Mouse (Mus musculus) embryonic fibroblast, embryonic 13.5 days (primary cell): ENCODE results near the gene Olfr1419. TPM values are rescaled to one million over a fixed set of nuclear protein-coding genes. Genes with fewer than 3 reads are reported as not detected.
"Not testable (repeated sequence)": the region's sequence is repeated elsewhere in the genome, so short reads cannot be mapped to it uniquely, and the experiment has no call there.

ENCODE experiments used
- H3K27ac ChIP-seq: 2 replicates; pipeline ENCODE4 v1.5.1; 2012; ENCODE audit warnings: low read length, control low read depth, inconsistent platforms; ENCODE audit not compliant: insufficient read depth
- H3K4me1 ChIP-seq: 2 replicates; pipeline ENCODE4 v1.6.1; 2011; ENCODE audit warnings: low read length; ENCODE audit not compliant: control insufficient read depth, insufficient read depth
- H3K4me3 ChIP-seq: 2 replicates; pipeline ENCODE4 v1.5.1; 2011; ENCODE audit warnings: mild to moderate bottlenecking, control low read depth, low read length; ENCODE audit not compliant: insufficient read depth
- CTCF ChIP-seq: IDR thresholded peaks from 2 replicates; pipeline ENCODE4 v1.5.1; 2011; ENCODE audit warnings: mild to moderate bottlenecking, control low read depth, low read length, moderate library complexity, borderline replicate concordance; ENCODE audit not compliant: insufficient read depth
- POLR2A ChIP-seq: IDR thresholded peaks from 2 replicates; pipeline ENCODE4 v1.6.1; 2011; ENCODE audit warnings: low read depth, mild to moderate bottlenecking, control low read depth, low read length, moderate library complexity
- polyA plus RNA-seq: library from polyadenylated mRNA; stranded (reverse); fragments of >200 nt; gene quantifications from 2 replicates; pipeline ENCODE4 v1.2.4, GENCODE M21; 2011; ENCODE audit warnings: low read depth; ENCODE audit not compliant: missing spikeins, insufficient read length

Olfr1419 gene
- not detected in 2 replicates for polyA plus RNA-seq

- no peaks in the 10 kb centered on the region for H3K4me1 ChIP-seq
- no peak within 1 kb of the TSS for H3K4me3 ChIP-seq
- no peak within 1 kb of the TSS for H3K27ac ChIP-seq
- TF ChIP-seq POLR2A (no peak), CTCF (no peak)
These were observed at the start of gene Olfr1419 for GRCm38 (mm10) chr19:11875006-11875405. Olfr1419 (minus strand) TSS chr19:11875106.

- not testable (repeated sequence) for H3K4me1 ChIP-seq
These were observed 47.6 kb upstream of the Olfr1419 start for GRCm38 (mm10) chr19:11922515-11922914.

GRCm38 (mm10) chr19:11922068-11922467 is 47.2 kb upstream of the Olfr1419 start:
- TF ChIP-seq POLR2A (no peak), CTCF (no peak)
- Histone ChIP-seq H3K4me1 (no peaks in the 10 kb centered on the region), H3K27ac (no peak overlapping the region), H3K4me3 (no peak overlapping the region)

More at GRCm38 (mm10) chr19:11922515-11922914, 47.6 kb upstream of the Olfr1419 start:
- H3K27ac ChIP-seq, H3K4me3 ChIP-seq: not testable (repeated sequence)

- Histone ChIP-seq H3K27ac (no peak overlapping the region), H3K4me3 (no peak overlapping the region), H3K4me1 (no peaks in the 10 kb centered on the region)
- no peak for TF ChIP-seq CTCF
- TF ChIP-seq POLR2A = no peak
These were observed 40.9 kb upstream of the Olfr1419 start for GRCm38 (mm10) chr19:11915804-11916203.

GRCm38 (mm10) chr19:11912533-11913121 is 37.7 kb upstream of the Olfr1419 start:
- H3K4me1 ChIP-seq = no peaks in the 10 kb centered on the region
- no peak for TF ChIP-seq CTCF
- TF ChIP-seq POLR2A = 0 out of 2 replicates have a peak, but pooled peaks have one; percentile 19
- peak overlapping the region; percentile 44; the same call in 1 of the 2 replicates for H3K27ac ChIP-seq
- peak overlapping the region; percentile 83 for H3K4me3 ChIP-seq

GRCm38 (mm10) chr19:11912037-11912532 is 37.2 kb upstream of the Olfr1419 start, which contains the start of gene Patl1:
Patl1 (plus strand) TSS chr19:11912399.
- TF ChIP-seq CTCF (no peak), POLR2A (peak; percentile 74)
- Histone ChIP-seq H3K4me1 (no peaks in the 10 kb centered on the region), H3K4me3 (peak within 1 kb of the TSS; percentile 83), H3K27ac (peak within 1 kb of the TSS; percentile 75)

GRCm38 (mm10) chr19:11911603-11912002 is 36.7 kb upstream of the Olfr1419 start:
- Histone ChIP-seq H3K27ac (peak overlapping the region; percentile 75), H3K4me1 (no peaks in the 10 kb centered on the region), H3K4me3 (peak overlapping the region; percentile 63)
- TF ChIP-seq CTCF = no peak
- TF ChIP-seq POLR2A = no peak; the same call in 1 of the 2 replicates

GRCm38 (mm10) chr19:11911021-11911420 is 36.1 kb upstream of the Olfr1419 start:
- Histone ChIP-seq H3K4me3 (peak overlapping the region; percentile 63), H3K27ac (no peak overlapping the region), H3K4me1 (no peaks in the 10 kb centered on the region)
- TF ChIP-seq POLR2A (no peak), CTCF (no peak)

- TF ChIP-seq CTCF (no peak), POLR2A (no peak)
- H3K4me1 ChIP-seq = no peaks in the 10 kb centered on the region
- no peak within 1 kb of the TSS for H3K4me3 ChIP-seq
- H3K27ac ChIP-seq = no peak within 1 kb of the TSS
These were observed 11.4 kb upstream of the Olfr1419 start, which contains the start of gene Olfr1420 for GRCm38 (mm10) chr19:11886265-11886664. Olfr1420 (plus strand) TSS chr19:11886565.

GRCm38 (mm10) chr19:11878404-11878803 is 3.5 kb upstream of the Olfr1419 start:
- H3K4me1 ChIP-seq, H3K27ac ChIP-seq, H3K4me3 ChIP-seq: not testable (repeated sequence)
